Comparison of ENCODE assay signal across 14 mouse cellular contexts in the genomic region with DNA sequence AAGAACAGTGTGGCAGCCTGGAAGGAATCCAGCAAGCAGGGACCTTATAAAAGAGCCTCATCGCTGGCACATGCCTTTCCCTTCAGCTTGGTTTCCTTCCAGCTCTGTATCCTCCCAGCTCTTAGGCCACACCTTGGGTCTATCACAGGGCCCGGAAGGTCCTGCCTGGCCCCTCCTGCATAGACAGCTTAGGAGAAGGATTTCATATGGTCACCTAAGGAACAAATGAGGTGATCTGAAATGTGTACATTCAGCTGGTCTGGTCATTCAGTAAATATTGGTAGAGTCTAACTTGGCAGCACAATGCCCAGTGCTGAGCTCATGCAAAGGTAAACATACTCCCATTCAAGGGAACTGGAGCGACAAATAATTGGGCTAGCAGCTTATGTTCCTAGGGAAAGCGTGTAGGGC. TPM values are rescaled to one million over a fixed set of nuclear protein-coding genes. Genes with fewer than 3 reads are reported as not detected.
A peak's percentile ranks its signal among the peaks of the same experiment; 100 is the strongest.
DNase-seq lines count a peak whose midpoint lies in the region; ATAC-seq and TF ChIP-seq lines count a peak whose summit lies in the region.
"Had no signal": no experiment of that assay in that cellular context is flagged by ENCODE, and none has a peak within 500 bp of the region (broad histone marks: within the 10 kb centered on the region; RNA-seq: fewer than 3 reads in every experiment).

No protein-coding gene starts in this region.

- WGBS in cerebellum, adult 2 months, result 8% methylated on average over 4 of the region's 4 CpGs
- WGBS in forebrain, embryonic 14.5 days, result 17% methylated on average over 4 of the region's 4 CpGs
- WGBS in thymus, adult 2 months, result 96% methylated on average over 4 of the region's 4 CpGs

- no peaks in the 10 kb centered on the region for H3K27me3 ChIP-seq in cerebellum, adult 2 months (ENCODE audit: control insufficient read depth, insufficient read depth, low read length)
- no peaks in the 10 kb centered on the region for H3K27me3 ChIP-seq in forebrain, embryonic 14.5 days (replicated peaks; ENCODE audit: control insufficient read depth, insufficient read depth, low read length)
- no peaks in the 10 kb centered on the region for H3K27me3 ChIP-seq in thymus, adult 2 months (ENCODE audit: control insufficient read depth, insufficient read depth, low read length)
- H3K27me3 ChIP-seq: limb, embryonic 13.5 days had no signal

- peak; percentile 21; the same call in 1 of the 2 replicates for ATAC-seq in forebrain, embryonic 14.5 days

- DNase-seq in left cerebral cortex, postnatal 4 days, result peak; percentile 49
- DNase-seq in left cerebral cortex, adult 18-20 months (ENCODE audit: low spot score in 2 of 2), result no peak
- DNase-seq in cerebellum, adult 2 months, result peak; percentile 78 to 88
- peak; percentile 81 for DNase-seq in forebrain, embryonic 14.5 days (ENCODE audit: low spot score)
- peak; percentile 59 for DNase-seq in lung, postnatal 36 days
- DNase-seq in thymus, adult 2 months, result no peak
- no peak for DNase-seq in heart, adult 9 months (ENCODE audit: low spot score in 2 of 2)
- DNase-seq: heart, postnatal 36 days; right cerebral cortex, postnatal 25 days; thymus, postnatal 4 days had no signal

- intact Hi-C loops in left cerebral cortex, postnatal 4 days (cut with DNase I), result no loop called here

- no peak for TF ChIP-seq POLR2A in cerebellum, adult 2 months (IDR thresholded peaks at IDR 0.05; ENCODE audit: borderline replicate concordance, insufficient read depth, low read length)
- no peak for TF ChIP-seq POLR2A in thymus, adult 2 months (IDR thresholded peaks at IDR 0.05; ENCODE audit: control insufficient read depth, extremely low read depth, insufficient read depth, low read length, poor library complexity)

- no peak for TF ChIP-seq CTCF in cerebellum, adult 2 months (IDR thresholded peaks at IDR 0.05; ENCODE audit: borderline replicate concordance, insufficient read depth, low read depth, low read length)
- no peak for TF ChIP-seq CTCF in thymus, adult 2 months (IDR thresholded peaks at IDR 0.05; ENCODE audit: borderline replicate concordance, control insufficient read depth, extremely low read depth, insufficient read depth, low read length, poor library complexity)

- no peak overlapping the region for H3K9ac ChIP-seq in forebrain, embryonic 14.5 days (ENCODE audit: low read length)
- H3K9ac ChIP-seq: limb, embryonic 13.5 days had no signal

- H3K36me3 ChIP-seq in forebrain, embryonic 14.5 days (ENCODE audit: control insufficient read depth, insufficient read depth, low read length), result no peaks in the 10 kb centered on the region
- no peaks in the 10 kb centered on the region for H3K36me3 ChIP-seq in thymus, adult 2 months (ENCODE audit: control insufficient read depth, insufficient read depth, low read length)
- H3K36me3 ChIP-seq: limb, embryonic 13.5 days had no signal

- H3K4me2 ChIP-seq in forebrain, embryonic 14.5 days (ENCODE audit: low read length), result peak overlapping the region; percentile 79
- H3K4me2 ChIP-seq: limb, embryonic 13.5 days had no signal

- H3K4me3 ChIP-seq in cerebellum, adult 2 months (replicated peaks; ENCODE audit: insufficient read depth, low read depth, low read length), result no peak overlapping the region
- no peak overlapping the region for H3K4me3 ChIP-seq in forebrain, embryonic 14.5 days (ENCODE audit: low read depth, low read length)
- no peak overlapping the region for H3K4me3 ChIP-seq in thymus, adult 2 months (ENCODE audit: control insufficient read depth, insufficient read depth, low read length)
- H3K4me3 ChIP-seq: limb, embryonic 13.5 days had no signal

- peaks cover 47% of the 10 kb centered on the region; the same call in 1 of the 2 replicates for H3K4me1 ChIP-seq in cerebellum, adult 2 months (ENCODE audit: control insufficient read depth, insufficient read depth, low read length)
- H3K4me1 ChIP-seq in forebrain, embryonic 14.5 days (ENCODE audit: control insufficient read depth, insufficient read depth, low read length), result peaks cover 39% of the 10 kb centered on the region
- peaks cover 2% of the 10 kb centered on the region; the same call in 1 of the 2 replicates for H3K4me1 ChIP-seq in thymus, adult 2 months (replicated peaks; ENCODE audit: control insufficient read depth, insufficient read depth, low read length)

- peak overlapping the region; percentile 83 for H3K27ac ChIP-seq in cerebellum, adult 2 months (ENCODE audit: insufficient read depth, low read length)
- H3K27ac ChIP-seq in forebrain, embryonic 14.5 days (ENCODE audit: low read depth, low read length), result peak overlapping the region; percentile 85
- H3K27ac ChIP-seq in thymus, adult 2 months (ENCODE audit: control insufficient read depth, insufficient read depth, low read length), result no peak overlapping the region
- H3K27ac ChIP-seq: limb, embryonic 13.5 days had no signal

- no peaks in the 10 kb centered on the region for H3K9me3 ChIP-seq in forebrain, embryonic 14.5 days (replicated peaks; ENCODE audit: control insufficient read depth, low read length)
- H3K9me3 ChIP-seq: limb, embryonic 13.5 days had no signal

RNA-seq across cellular contexts. Expression of a gene that starts 6.4 kb away (rescaled TPM):
- 10 to 100 TPM; 26.5 to 27.7 TPM for total RNA-seq in left cerebral cortex, postnatal 4 days (2021)
- 10 to 100 TPM; 60.6 to 72.1 TPM for total RNA-seq in left cerebral cortex, adult 18-20 months (2021)
- polyA plus RNA-seq in cerebellum, adult 2 months (2012; rRNA removed), result 64.6 and 67.0 TPM in 2 replicates
- 35.8 and 38.7 TPM in 2 replicates for polyA plus RNA-seq in forebrain, embryonic 14.5 days (2014; fragmentation: Nextera tagmentation; extraction: Ambion mirVana)
- 14.7 and 16.3 TPM in 2 replicates for polyA plus RNA-seq in thymus, adult 2 months (2012; rRNA removed)

RNA-seq across cellular contexts. Expression of a gene that starts 9.4 kb away (rescaled TPM):
- not detected for total RNA-seq in left cerebral cortex, postnatal 4 days (2021)
- under 1 TPM in 1 of 2 experiments, not detected in 1; 0.33 TPM for total RNA-seq in left cerebral cortex, adult 18-20 months (2021)
- polyA plus RNA-seq in cerebellum, adult 2 months (2012; rRNA removed), result 0.28 and 0.41 TPM in 2 replicates
- 0.07 and 0.23 TPM in 2 replicates for polyA plus RNA-seq in forebrain, embryonic 14.5 days (2014; fragmentation: Nextera tagmentation; extraction: Ambion mirVana)
- polyA plus RNA-seq in thymus, adult 2 months (2012; rRNA removed), result 0.04 and 0.28 TPM in 2 replicates
- total RNA-seq: ES-E14; gastrocnemius, adult 18-20 months; heart, postnatal 36 days had no signal
- polyA plus RNA-seq: embryonic facial prominence, embryonic 11.5 days; limb, embryonic 13.5 days had no signal

RNA-seq across cellular contexts. Expression of a gene that starts 41.6 kb away (rescaled TPM):
- total RNA-seq in left cerebral cortex, postnatal 4 days (2021), result 10 to 100 TPM; 38.1 to 38.2 TPM
- 10 to 100 TPM; 27.9 to 31.7 TPM for total RNA-seq in left cerebral cortex, adult 18-20 months (2021)
- polyA plus RNA-seq in cerebellum, adult 2 months (2012; rRNA removed), result 44.5 and 47.0 TPM in 2 replicates
- 116 and 140 TPM in 2 replicates for polyA plus RNA-seq in forebrain, embryonic 14.5 days (2014; fragmentation: Nextera tagmentation; extraction: Ambion mirVana)
- polyA plus RNA-seq in thymus, adult 2 months (2012; rRNA removed), result 15.9 and 19.4 TPM in 2 replicates

Comparison
In these comparisons a context has a peak if more than half of its experiments do, and no peak if none do; other contexts are left out.
1. DNase-seq: peak in left cerebral cortex, postnatal 4 days (single experiment), cerebellum, adult 2 months (2 of 2), forebrain, embryonic 14.5 days (single experiment) and lung, postnatal 36 days (single experiment); none in left cerebral cortex, adult 18-20 months (0 of 2), thymus, adult 2 months (single experiment) and heart, adult 9 months (0 of 2).